In genomic region chr8:119555861-119556260, GRCm38 (mm10) we compare ENCODE assay signal across 26 mouse cellular contexts. TPM values are rescaled to one million over a fixed set of nuclear protein-coding genes. Genes with fewer than 3 reads are reported as not detected.
DNase-seq lines count a peak whose midpoint lies in the region; ATAC-seq and TF ChIP-seq lines count a peak whose summit lies in the region.
"Had no signal": no experiment of that assay in that cellular context is flagged by ENCODE, and none has a peak within 500 bp of the region (broad histone marks: within the 10 kb centered on the region; RNA-seq: fewer than 3 reads in every experiment).

No protein-coding gene starts in this region.

- no peak overlapping the region for H3K4me2 ChIP-seq in embryonic facial prominence, embryonic 13.5 days
- H3K4me2 ChIP-seq in kidney, embryonic 14.5 days (replicated peaks; ENCODE audit: low read depth, low read length): no peak overlapping the region
- no peak overlapping the region for H3K4me2 ChIP-seq in midbrain, embryonic 11.5 days
- no peak overlapping the region for H3K4me2 ChIP-seq in midbrain, embryonic 13.5 days (replicated peaks)
- H3K4me2 ChIP-seq: hindbrain, embryonic 12.5 days; lung, embryonic 14.5 days had no signal

- peaks cover 53% of the 10 kb centered on the region for H3K4me1 ChIP-seq in embryonic facial prominence, embryonic 13.5 days
- H3K4me1 ChIP-seq in embryonic facial prominence, embryonic 10.5 days: peaks cover 20% of the 10 kb centered on the region
- H3K4me1 ChIP-seq in kidney, adult 2 months (ENCODE audit: control insufficient read depth, insufficient read depth, low read length): peaks cover 25% of the 10 kb centered on the region; the same call in 1 of the 2 replicates
- H3K4me1 ChIP-seq in kidney, embryonic 14.5 days (ENCODE audit: control insufficient read depth, insufficient read depth, low read length): peaks cover 6% of the 10 kb centered on the region; the same call in 1 of the 2 replicates
- H3K4me1 ChIP-seq in midbrain, embryonic 11.5 days (ENCODE audit: control insufficient read depth, insufficient read depth, low read length): peaks cover 11% of the 10 kb centered on the region
- peaks cover 40% of the 10 kb centered on the region for H3K4me1 ChIP-seq in midbrain, embryonic 13.5 days (replicated peaks)

- TF ChIP-seq POLR2A in kidney, adult 2 months (IDR thresholded peaks at IDR 0.05; ENCODE audit: low read depth, low read length): no peak

- TF ChIP-seq CTCF in kidney, adult 2 months (conservative IDR thresholded peaks at IDR 0.05; ENCODE audit: insufficient read depth, insufficient read length, low read depth, low read length): no peak

- H3K27ac ChIP-seq in embryonic facial prominence, embryonic 13.5 days: no peak overlapping the region
- H3K27ac ChIP-seq in embryonic facial prominence, embryonic 10.5 days (replicated peaks): no peak overlapping the region
- no peak overlapping the region for H3K27ac ChIP-seq in kidney, adult 2 months (ENCODE audit: insufficient read depth, low read depth, low read length)
- H3K27ac ChIP-seq in kidney, embryonic 14.5 days (ENCODE audit: low read depth, low read length): no peak overlapping the region
- no peak overlapping the region for H3K27ac ChIP-seq in midbrain, embryonic 11.5 days (ENCODE audit: low read depth, low read length)
- no peak overlapping the region for H3K27ac ChIP-seq in midbrain, embryonic 13.5 days
- H3K27ac ChIP-seq: heart, embryonic 10.5 days; hindbrain, embryonic 12.5 days; stomach, postnatal 0 days had no signal

- WGBS in embryonic facial prominence, embryonic 13.5 days: 71% methylated on average over 6 of the region's 6 CpGs
- WGBS in embryonic facial prominence, embryonic 10.5 days: 94% methylated on average over 6 of the region's 6 CpGs
- WGBS in kidney, adult 2 months: 35% methylated on average over 6 of the region's 6 CpGs
- 84% methylated on average over 6 of the region's 6 CpGs for WGBS in kidney, embryonic 14.5 days
- 94% methylated on average over 6 of the region's 6 CpGs for WGBS in midbrain, embryonic 11.5 days
- 90% methylated on average over 6 of the region's 6 CpGs for WGBS in midbrain, embryonic 13.5 days

- 0 out of 2 replicates have a peak overlapping the region, but pooled peaks have one; percentile 32 for H3K9ac ChIP-seq in embryonic facial prominence, embryonic 13.5 days
- H3K9ac ChIP-seq in kidney, embryonic 14.5 days (ENCODE audit: low read depth, low read length): no peak overlapping the region
- H3K9ac ChIP-seq in midbrain, embryonic 11.5 days (ENCODE audit: low read length): no peak overlapping the region
- H3K9ac ChIP-seq in midbrain, embryonic 13.5 days (replicated peaks): no peak overlapping the region
- H3K9ac ChIP-seq: hindbrain, embryonic 12.5 days; lung, embryonic 14.5 days had no signal

- no peaks in the 10 kb centered on the region for H3K36me3 ChIP-seq in embryonic facial prominence, embryonic 13.5 days
- H3K36me3 ChIP-seq in embryonic facial prominence, embryonic 10.5 days (replicated peaks): peaks cover 11% of the 10 kb centered on the region
- no peaks in the 10 kb centered on the region for H3K36me3 ChIP-seq in kidney, adult 2 months (ENCODE audit: control insufficient read depth, insufficient read depth, low read length)
- H3K36me3 ChIP-seq in kidney, embryonic 14.5 days (ENCODE audit: control insufficient read depth, insufficient read depth, low read length): 0 out of 2 replicates have a peak, but pooled peaks cover 2% of the 10 kb centered on the region
- H3K36me3 ChIP-seq in midbrain, embryonic 11.5 days (ENCODE audit: control insufficient read depth, insufficient read depth, low read length): no peaks in the 10 kb centered on the region; the same call in 1 of the 2 replicates
- peaks cover 6% of the 10 kb centered on the region for H3K36me3 ChIP-seq in midbrain, embryonic 13.5 days

- H3K27me3 ChIP-seq in embryonic facial prominence, embryonic 13.5 days: no peaks in the 10 kb centered on the region
- H3K27me3 ChIP-seq in embryonic facial prominence, embryonic 10.5 days (replicated peaks; ENCODE audit: low read depth, poor library complexity, severe bottlenecking): no peaks in the 10 kb centered on the region
- no peaks in the 10 kb centered on the region for H3K27me3 ChIP-seq in kidney, adult 2 months (replicated peaks; ENCODE audit: control insufficient read depth, insufficient read depth, low read length)
- no peaks in the 10 kb centered on the region for H3K27me3 ChIP-seq in kidney, embryonic 14.5 days (ENCODE audit: control insufficient read depth, insufficient read depth, low read length)
- no peaks in the 10 kb centered on the region for H3K27me3 ChIP-seq in midbrain, embryonic 11.5 days (ENCODE audit: control insufficient read depth, insufficient read depth, low read length)
- H3K27me3 ChIP-seq in midbrain, embryonic 13.5 days: no peaks in the 10 kb centered on the region
- H3K27me3 ChIP-seq: hindbrain, embryonic 12.5 days had no signal

- no peak for DNase-seq in embryonic facial prominence, embryonic 10.5 days (ENCODE audit: low spot score)
- peak; percentile 63 for DNase-seq in kidney, adult 2 months
- peak; percentile 14 for DNase-seq in midbrain, embryonic 11.5 days (ENCODE audit: low spot score, missing footprints)
- DNase-seq in urinary bladder, postnatal 36 days (ENCODE audit: low spot score in 2 of 2): no peak
- no peak for DNase-seq in right cerebral cortex, adult 18-20 months
- DNase-seq: adrenal gland, postnatal 14 days; cerebellum, adult 11-12 months; cerebellum, postnatal 36 days; gastrocnemius, postnatal 36 days; heart, postnatal 10 days; kidney, postnatal 25 days; left cerebral cortex, postnatal 4 days; lung, embryonic 14.5 days; lung, postnatal 36 days; retina, postnatal 1 day; right cerebral cortex, postnatal 4 days had no signal

- no peak for ATAC-seq in embryonic facial prominence, embryonic 13.5 days (ENCODE audit: insufficient number of reproducible peaks, insufficient read depth, low FRiP score, low TSS enrichment, low read depth)
- no peak for ATAC-seq in kidney, embryonic 14.5 days (ENCODE audit: low FRiP score, low TSS enrichment)
- ATAC-seq in midbrain, embryonic 11.5 days (ENCODE audit: low FRiP score): no peak
- no peak for ATAC-seq in midbrain, embryonic 13.5 days
- ATAC-seq: CD4-positive, CD25-positive, alpha-beta regulatory T cell, adult 4 months; forebrain, embryonic 16.5 days; inflammation-experienced regulatory T-cells, adult 6 months had no signal

- H3K9me3 ChIP-seq in embryonic facial prominence, embryonic 13.5 days: no peaks in the 10 kb centered on the region
- no peaks in the 10 kb centered on the region for H3K9me3 ChIP-seq in embryonic facial prominence, embryonic 10.5 days
- no peaks in the 10 kb centered on the region for H3K9me3 ChIP-seq in kidney, embryonic 14.5 days (ENCODE audit: control insufficient read depth, low read length)
- H3K9me3 ChIP-seq in midbrain, embryonic 11.5 days (ENCODE audit: control insufficient read depth, low read length): no peaks in the 10 kb centered on the region
- H3K9me3 ChIP-seq in midbrain, embryonic 13.5 days: no peaks in the 10 kb centered on the region
- H3K9me3 ChIP-seq: heart, embryonic 10.5 days; hindbrain, embryonic 12.5 days had no signal

- H3K4me3 ChIP-seq in embryonic facial prominence, embryonic 13.5 days: no peak overlapping the region
- no peak overlapping the region for H3K4me3 ChIP-seq in embryonic facial prominence, embryonic 10.5 days
- H3K4me3 ChIP-seq in kidney, adult 2 months (ENCODE audit: insufficient read depth, low read depth, low read length): no peak overlapping the region
- H3K4me3 ChIP-seq in kidney, embryonic 14.5 days (ENCODE audit: low read length): no peak overlapping the region
- H3K4me3 ChIP-seq in midbrain, embryonic 11.5 days (ENCODE audit: low read depth, low read length): no peak overlapping the region
- no peak overlapping the region for H3K4me3 ChIP-seq in midbrain, embryonic 13.5 days (replicated peaks)
- H3K4me3 ChIP-seq: heart, embryonic 10.5 days; hindbrain, embryonic 12.5 days had no signal

RNA-seq across cellular contexts. Expression of gene Mbtps1, which starts 2.7 kb away (rescaled TPM):
- 132 and 150 TPM in 2 replicates for polyA plus RNA-seq in embryonic facial prominence, embryonic 13.5 days (2015; fragmentation: Nextera tagmentation; extraction: Ambion mirVana)
- polyA plus RNA-seq in embryonic facial prominence, embryonic 10.5 days (2016; fragmentation: Nextera tagmentation; extraction: Ambion mirVana): 120 and 121 TPM in 2 replicates
- polyA plus RNA-seq in kidney, adult 2 months (2012; rRNA removed): 58.0 and 67.3 TPM in 2 replicates
- 66.4 and 131 TPM in 2 replicates for polyA plus RNA-seq in kidney, embryonic 14.5 days (2014; fragmentation: Nextera tagmentation; extraction: Ambion mirVana)
- polyA plus RNA-seq in midbrain, embryonic 11.5 days (2014; fragmentation: Nextera tagmentation; extraction: Ambion mirVana): 83.3 and 84.6 TPM in 2 replicates
- 67.7 and 70.4 TPM in 2 replicates for polyA plus RNA-seq in midbrain, embryonic 13.5 days (2015; fragmentation: Nextera tagmentation; extraction: Ambion mirVana)

RNA-seq across cellular contexts. Expression of gene Hsdl1, which starts 19.1 kb away (rescaled TPM):
- polyA plus RNA-seq in embryonic facial prominence, embryonic 13.5 days (2015; fragmentation: Nextera tagmentation; extraction: Ambion mirVana): 29.1 and 30.0 TPM in 2 replicates
- polyA plus RNA-seq in embryonic facial prominence, embryonic 10.5 days (2016; fragmentation: Nextera tagmentation; extraction: Ambion mirVana): 42.0 and 43.5 TPM in 2 replicates
- polyA plus RNA-seq in kidney, adult 2 months (2012; rRNA removed): 20.0 and 23.1 TPM in 2 replicates
- polyA plus RNA-seq in kidney, embryonic 14.5 days (2014; fragmentation: Nextera tagmentation; extraction: Ambion mirVana): 20.4 and 35.8 TPM in 2 replicates
- polyA plus RNA-seq in midbrain, embryonic 11.5 days (2014; fragmentation: Nextera tagmentation; extraction: Ambion mirVana): 76.2 and 86.7 TPM in 2 replicates
- 153 and 157 TPM in 2 replicates for polyA plus RNA-seq in midbrain, embryonic 13.5 days (2015; fragmentation: Nextera tagmentation; extraction: Ambion mirVana)

RNA-seq across cellular contexts. Expression of gene Dnaaf1, which starts 19.2 kb away (rescaled TPM):
- polyA plus RNA-seq in embryonic facial prominence, embryonic 13.5 days (2015; fragmentation: Nextera tagmentation; extraction: Ambion mirVana): 0.08 and 0.19 TPM in 2 replicates
- 0.11 and 0.15 TPM in 2 replicates for polyA plus RNA-seq in embryonic facial prominence, embryonic 10.5 days (2016; fragmentation: Nextera tagmentation; extraction: Ambion mirVana)
- polyA plus RNA-seq in kidney, adult 2 months (2012; rRNA removed): 0.42 and 0.57 TPM in 2 replicates
- 0.11 and 0.37 TPM in 2 replicates for polyA plus RNA-seq in kidney, embryonic 14.5 days (2014; fragmentation: Nextera tagmentation; extraction: Ambion mirVana)
- polyA plus RNA-seq in midbrain, embryonic 11.5 days (2014; fragmentation: Nextera tagmentation; extraction: Ambion mirVana): 0.19 TPM in 1 of 2 replicates, not detected in the other
- 0.12 and 0.15 TPM in 2 replicates for polyA plus RNA-seq in midbrain, embryonic 13.5 days (2015; fragmentation: Nextera tagmentation; extraction: Ambion mirVana)
- polyA plus RNA-seq: CD4-positive, CD25-positive, alpha-beta regulatory T cell, adult 4 months; inflammation-experienced regulatory T-cells, adult 6 months; lung, embryonic 14.5 days; neural tube, embryonic 11.5 days had no signal

RNA-seq across cellular contexts. Expression of gene Taf1c, which starts 49.2 kb away (rescaled TPM):
- 12.9 and 13.7 TPM in 2 replicates for polyA plus RNA-seq in embryonic facial prominence, embryonic 13.5 days (2015; fragmentation: Nextera tagmentation; extraction: Ambion mirVana)
- 15.7 and 17.8 TPM in 2 replicates for polyA plus RNA-seq in embryonic facial prominence, embryonic 10.5 days (2016; fragmentation: Nextera tagmentation; extraction: Ambion mirVana)
- polyA plus RNA-seq in kidney, adult 2 months (2012; rRNA removed): 10.2 and 12.8 TPM in 2 replicates
- polyA plus RNA-seq in kidney, embryonic 14.5 days (2014; fragmentation: Nextera tagmentation; extraction: Ambion mirVana): 9.7 and 13.0 TPM in 2 replicates
- polyA plus RNA-seq in midbrain, embryonic 11.5 days (2014; fragmentation: Nextera tagmentation; extraction: Ambion mirVana): 11.1 and 13.4 TPM in 2 replicates
- polyA plus RNA-seq in midbrain, embryonic 13.5 days (2015; fragmentation: Nextera tagmentation; extraction: Ambion mirVana): 14.9 and 15.1 TPM in 2 replicates

RNA-seq across cellular contexts. Expression of gene Slc38a8, which starts 54.4 kb away (rescaled TPM):
- 0.07 TPM in 1 of 2 replicates, not detected in the other for polyA plus RNA-seq in embryonic facial prominence, embryonic 13.5 days (2015; fragmentation: Nextera tagmentation; extraction: Ambion mirVana)
- polyA plus RNA-seq in embryonic facial prominence, embryonic 10.5 days (2016; fragmentation: Nextera tagmentation; extraction: Ambion mirVana): 1.9 and 2.1 TPM in 2 replicates
- polyA plus RNA-seq in kidney, adult 2 months (2012; rRNA removed): 0.08 TPM in 1 of 2 replicates, not detected in the other
- not detected in 2 replicates for polyA plus RNA-seq in kidney, embryonic 14.5 days (2014; fragmentation: Nextera tagmentation; extraction: Ambion mirVana)
- not detected in 2 replicates for polyA plus RNA-seq in midbrain, embryonic 11.5 days (2014; fragmentation: Nextera tagmentation; extraction: Ambion mirVana)
- not detected in 2 replicates for polyA plus RNA-seq in midbrain, embryonic 13.5 days (2015; fragmentation: Nextera tagmentation; extraction: Ambion mirVana)
- polyA plus RNA-seq: CD4-positive, CD25-positive, alpha-beta regulatory T cell, adult 4 months; forebrain, embryonic 16.5 days; heart, embryonic 10.5 days; inflammation-experienced regulatory T-cells, adult 6 months; lung, embryonic 14.5 days; neural tube, embryonic 11.5 days; stomach, postnatal 0 days had no signal

Comparison
In these comparisons a context has a peak if more than half of its experiments do, and no peak if none do; other contexts are left out.
1. DNase-seq: peak in kidney, adult 2 months (single experiment) and midbrain, embryonic 11.5 days (single experiment); none in embryonic facial prominence, embryonic 10.5 days (single experiment), urinary bladder, postnatal 36 days (0 of 2) and right cerebral cortex, adult 18-20 months (single experiment).